23 mouse cellular contexts compared by ENCODE assay signal in the genomic region with DNA sequence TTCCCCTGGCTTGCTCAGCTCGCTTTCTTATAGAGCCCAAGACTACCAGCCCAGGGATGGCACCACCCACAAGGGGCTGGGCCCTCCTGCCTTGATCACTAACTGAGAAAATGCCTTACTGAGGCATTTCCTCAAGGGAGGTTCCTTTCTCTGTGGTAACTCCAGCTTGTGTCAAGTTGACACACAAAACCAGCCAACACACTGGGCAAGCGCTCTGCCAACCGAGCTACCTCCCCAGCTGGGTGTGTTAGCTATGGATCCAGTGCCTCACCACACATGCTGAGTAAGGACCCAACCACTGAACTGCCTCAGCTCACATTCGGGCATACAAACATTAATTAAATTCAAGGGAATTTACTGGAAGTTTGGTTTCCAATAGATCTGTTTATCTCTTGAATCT.
A peak's percentile ranks its signal among the peaks of the same experiment; 100 is the strongest.
DNase-seq lines count a peak whose midpoint lies in the region; ATAC-seq and TF ChIP-seq lines count a peak whose summit lies in the region.
"Had no signal": no experiment of that assay in that cellular context is flagged by ENCODE, and none has a peak within 500 bp of the region (broad histone marks: within the 10 kb centered on the region; RNA-seq: fewer than 3 reads in every experiment).

No protein-coding gene starts in this region.

- H3K27ac ChIP-seq in gastrocnemius, adult 2 months = 0 out of 2 replicates have a peak overlapping the region, but pooled peaks have one; percentile 28
- H3K27ac ChIP-seq in hindbrain, embryonic 11.5 days (ENCODE audit: low read depth, low read length) = no peak overlapping the region
- H3K27ac ChIP-seq: embryonic facial prominence, embryonic 13.5 days; embryonic facial prominence, embryonic 15.5 days; forebrain, embryonic 10.5 days; forebrain, embryonic 12.5 days had no signal

- 82% methylated on average over 4 of the region's 4 CpGs for WGBS in hindbrain, embryonic 11.5 days

- H3K36me3 ChIP-seq in hindbrain, embryonic 11.5 days (ENCODE audit: control insufficient read depth, insufficient read depth, low read length) = no peaks in the 10 kb centered on the region
- H3K36me3 ChIP-seq: embryonic facial prominence, embryonic 13.5 days; embryonic facial prominence, embryonic 15.5 days; forebrain, embryonic 10.5 days; forebrain, embryonic 12.5 days had no signal

- TF ChIP-seq CTCF in gastrocnemius, adult 2 months (IDR thresholded peaks at IDR 0.05) = no peak

- H3K9ac ChIP-seq in hindbrain, embryonic 11.5 days (ENCODE audit: low read depth, low read length) = no peak overlapping the region
- H3K9ac ChIP-seq: embryonic facial prominence, embryonic 13.5 days; embryonic facial prominence, embryonic 15.5 days; forebrain, embryonic 12.5 days had no signal

- no peaks in the 10 kb centered on the region for H3K9me3 ChIP-seq in hindbrain, embryonic 11.5 days (ENCODE audit: control insufficient read depth, low read length)
- H3K9me3 ChIP-seq: embryonic facial prominence, embryonic 13.5 days; embryonic facial prominence, embryonic 15.5 days; forebrain, embryonic 10.5 days; forebrain, embryonic 12.5 days had no signal

- no peak overlapping the region for H3K4me2 ChIP-seq in hindbrain, embryonic 11.5 days (replicated peaks; ENCODE audit: low read depth, low read length)
- H3K4me2 ChIP-seq: embryonic facial prominence, embryonic 13.5 days; embryonic facial prominence, embryonic 15.5 days; forebrain, embryonic 12.5 days had no signal

- H3K4me1 ChIP-seq in hindbrain, embryonic 11.5 days (replicated peaks; ENCODE audit: control insufficient read depth, insufficient read depth, low read length) = no peaks in the 10 kb centered on the region
- H3K4me1 ChIP-seq: embryonic facial prominence, embryonic 13.5 days; embryonic facial prominence, embryonic 15.5 days; forebrain, embryonic 12.5 days had no signal

- no peaks in the 10 kb centered on the region for H3K27me3 ChIP-seq in hindbrain, embryonic 11.5 days (ENCODE audit: control insufficient read depth, insufficient read depth, low read length)
- H3K27me3 ChIP-seq: embryonic facial prominence, embryonic 13.5 days; embryonic facial prominence, embryonic 15.5 days; forebrain, embryonic 12.5 days had no signal

- intact Hi-C loops in gastrocnemius, adult 2 months (cut with DNase I) = no loop called here
- intact Hi-C loops in gastrocnemius, postnatal 36 days (cut with DNase I) = no loop called here

- no peak overlapping the region for H3K4me3 ChIP-seq in gastrocnemius, adult 2 months
- no peak overlapping the region for H3K4me3 ChIP-seq in hindbrain, embryonic 11.5 days (ENCODE audit: low read depth, low read length)
- H3K4me3 ChIP-seq: embryonic facial prominence, embryonic 13.5 days; embryonic facial prominence, embryonic 15.5 days; erythroblast, embryonic 14.5 days; forebrain, embryonic 10.5 days; forebrain, embryonic 12.5 days had no signal

- peak; percentile 50 for ATAC-seq in granulocyte monocyte progenitor cell, adult 5-6 weeks (replicated peaks; ENCODE audit: poor library complexity, severe bottlenecking)
- peak; percentile 45; the same call in 1 of the 2 replicates for ATAC-seq in megakaryocyte progenitor cell, adult 5-6 weeks (replicated peaks; ENCODE audit: poor library complexity)
- ATAC-seq in hindbrain, embryonic 11.5 days (ENCODE audit: low FRiP score) = no peak
- ATAC-seq: forebrain, embryonic 14.5 days; forebrain, embryonic 16.5 days had no signal

- DNase-seq in gastrocnemius, adult 2 months = no peak
- DNase-seq in gastrocnemius, postnatal 36 days = no peak
- DNase-seq in 416B (ENCODE audit: low read depth) = peak; percentile 32
- DNase-seq in hindbrain, embryonic 11.5 days (ENCODE audit: low spot score) = no peak
- DNase-seq in cerebellum, postnatal 14 days = no peak
- DNase-seq: adrenal gland, adult 2 months; adrenal gland, postnatal 10 days; adrenal gland, postnatal 25 days; cerebellum, adult 11 months; cerebellum, adult 18-20 months; cerebellum, adult 8-10 months; cerebellum, adult 9-11 months; cerebellum, postnatal 25 days; embryo, embryonic 11 days had no signal
